Mouse (Mus musculus) heart, adult 2 months (tissue): ENCODE measurements at regions not wholly inside any gene's neighbourhood (a gene's known extent, or its start where the extent isn't known, plus 50 kb on each side); places are given as distances from the start of the nearest gene placed in this dataset.

ENCODE experiments used
- CTCF ChIP-seq: fragments of 200-600 bp; IDR thresholded peaks from 2 replicates; pipeline ENCODE4 v1.8.1; 2022; ENCODE audit warnings: antibody characterized with exemption, mild to moderate bottlenecking, moderate library complexity
- EP300 ChIP-seq: fragments of 200-500 bp; IDR thresholded peaks from 2 replicates; pipeline ENCODE4 v1.6.1; 2011; ENCODE audit warnings: low read depth, low read length, control low read depth; ENCODE audit not compliant: insufficient read depth
- POLR2A ChIP-seq: fragments of 200-500 bp; IDR thresholded peaks from 2 replicates; pipeline ENCODE4 v1.6.1; 2011; ENCODE audit warnings: mild to moderate bottlenecking, low read depth, low read length, control low read depth; ENCODE audit not compliant: insufficient read depth

DNA sequence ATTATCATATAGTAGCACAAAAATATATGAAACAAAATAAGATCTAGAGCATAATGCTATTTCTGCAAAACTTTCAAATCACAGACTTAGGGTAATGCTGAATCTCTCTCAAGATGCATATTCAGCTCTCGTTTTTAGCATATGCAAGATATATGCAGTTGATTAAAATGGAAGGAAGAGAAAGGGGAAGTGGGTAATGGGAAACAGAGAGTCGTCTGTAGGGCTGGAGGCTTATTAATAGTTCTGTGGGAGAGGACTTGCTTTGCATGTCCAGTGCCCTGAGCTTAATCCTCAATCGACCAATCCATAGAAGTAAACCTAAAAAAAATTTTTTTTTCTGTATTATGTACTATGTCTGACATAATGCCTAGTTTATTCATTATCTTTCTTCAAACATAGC is 148.9 kb upstream of the Ccdc122 start:
- TF ChIP-seq EP300, result no peak
- TF ChIP-seq CTCF, result no peak
- no peak for TF ChIP-seq POLR2A
